Comparison of ENCODE assay signal across 1 mouse cellular context in the genomic region with DNA sequence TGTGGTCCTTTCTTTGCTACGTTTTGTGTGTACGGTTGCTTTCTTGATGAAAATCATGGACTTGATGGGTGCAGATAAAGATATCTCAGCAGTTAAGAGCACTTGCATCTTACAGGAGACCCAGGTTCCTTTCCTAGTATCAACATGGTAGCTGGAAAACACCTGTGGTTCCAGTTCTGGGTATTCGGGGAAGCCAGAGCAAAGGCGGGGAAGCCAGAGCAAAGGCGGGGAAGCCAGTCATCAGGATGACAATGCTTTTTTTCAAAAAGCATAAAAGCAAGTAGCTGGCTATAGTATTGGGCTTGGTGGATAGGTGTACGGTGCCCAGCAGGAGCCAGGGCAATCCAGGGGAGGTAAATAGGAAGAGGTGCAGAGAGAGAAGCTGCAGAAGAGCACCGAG.
TF ChIP-seq lines count a peak whose summit lies in the region.

No protein-coding gene starts in this region.

TF ChIP-seq in CH12.LX, 34 proteins besides CTCF, POLR2A, EP300 and RAD21 (continued from another document):
- TF ChIP-seq TBP (conservative IDR thresholded peaks at IDR 0.05; ENCODE audit: low read depth, low read length) (no peak), NELFE (IDR thresholded peaks at IDR 0.05; ENCODE audit: low read depth, low read length) (no peak), NRF1 (IDR thresholded peaks at IDR 0.05; ENCODE audit: low read depth, low read length) (no peak), GABPA (IDR thresholded peaks at IDR 0.05; ENCODE audit: insufficient replicate concordance, low read depth, low read length) (no peak), USF2 (conservative IDR thresholded peaks at IDR 0.05; ENCODE audit: low read depth, low read length) (no peak), CHD1 (IDR thresholded peaks at IDR 0.05; ENCODE audit: low read depth, low read length) (no peak), ZKSCAN1 (IDR thresholded peaks at IDR 0.05; ENCODE audit: borderline replicate concordance, low read depth, low read length) (no peak), BHLHE40 (IDR thresholded peaks at IDR 0.05; ENCODE audit: low read depth, low read length) (no peak), MYC (IDR thresholded peaks at IDR 0.05; ENCODE audit: low read depth, low read length) (no peak)
